Mouse (Mus musculus): ENCODE measurements around the gene Calhm3. TPM values are rescaled to one million over a fixed set of nuclear protein-coding genes. Genes with fewer than 3 reads are reported as not detected.

Calhm3 gene
- not detected for polyA plus RNA-seq (2017; shearing (Covaris generic))

DNA sequence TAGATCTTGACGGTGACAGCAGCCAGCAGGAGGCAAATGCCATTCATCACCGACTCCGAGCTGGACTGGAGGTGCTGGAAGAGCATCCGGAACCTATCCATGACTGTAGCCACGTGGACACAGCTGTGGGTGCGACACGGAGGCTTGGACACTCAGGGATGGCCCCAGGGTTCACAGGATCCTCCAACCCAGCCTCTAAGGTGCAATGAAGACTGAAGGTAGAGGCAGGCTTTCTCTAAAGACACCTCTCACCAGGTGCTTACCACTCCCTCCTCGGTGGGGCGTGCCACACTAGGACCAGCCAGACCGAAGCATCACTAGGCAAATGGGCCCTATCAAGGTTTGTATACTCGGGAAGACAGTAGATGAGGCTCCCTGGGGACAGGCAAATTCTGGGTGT, at the start of gene Calhm3:
TSS of gene Calhm3 (minus strand) at position 101 of the 400 bp plus-strand sequence.
- no peak for ATAC-seq

DNA sequence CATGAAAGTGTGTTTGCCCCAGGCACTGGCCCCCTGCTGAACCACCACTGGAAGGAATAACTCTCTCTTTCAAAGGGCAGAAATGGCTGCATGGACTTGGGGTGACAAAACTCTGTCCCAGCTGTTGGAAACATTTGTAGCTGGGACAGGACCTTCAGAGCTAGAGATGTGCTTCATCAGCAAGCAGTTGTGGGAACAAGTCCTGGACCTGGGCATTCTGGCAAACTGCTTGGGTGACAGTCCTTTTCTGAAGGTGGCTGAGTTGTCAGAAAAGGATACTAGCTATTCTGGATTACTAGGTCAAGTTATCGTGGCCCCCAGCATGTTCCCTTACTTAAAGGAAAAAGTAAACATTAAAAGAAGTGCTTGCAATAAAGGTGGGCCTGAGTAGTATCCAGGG, 48.6 kb upstream of the Calhm3 start:
- ATAC-seq = no peak

DNA sequence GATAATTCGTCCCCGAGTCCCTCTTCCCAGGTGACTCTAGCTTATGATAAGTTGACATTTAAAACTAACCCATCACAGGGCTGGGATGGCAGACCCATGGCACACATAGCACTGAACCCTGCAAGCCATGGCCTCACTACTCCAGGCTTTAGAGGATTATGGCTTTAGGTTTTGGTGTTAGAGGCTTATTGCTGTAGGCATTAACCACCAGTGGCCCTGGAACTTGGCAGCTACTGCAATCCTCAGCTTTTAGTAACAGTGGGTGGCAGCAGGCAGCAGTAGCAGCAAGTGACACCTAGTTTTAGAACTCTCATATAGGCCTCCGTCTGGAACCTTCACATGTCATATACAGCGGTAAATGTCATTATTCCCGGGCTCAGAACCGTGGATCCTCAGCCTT, 47.1 kb upstream of the Calhm3 start:
- no peak for ATAC-seq

DNA sequence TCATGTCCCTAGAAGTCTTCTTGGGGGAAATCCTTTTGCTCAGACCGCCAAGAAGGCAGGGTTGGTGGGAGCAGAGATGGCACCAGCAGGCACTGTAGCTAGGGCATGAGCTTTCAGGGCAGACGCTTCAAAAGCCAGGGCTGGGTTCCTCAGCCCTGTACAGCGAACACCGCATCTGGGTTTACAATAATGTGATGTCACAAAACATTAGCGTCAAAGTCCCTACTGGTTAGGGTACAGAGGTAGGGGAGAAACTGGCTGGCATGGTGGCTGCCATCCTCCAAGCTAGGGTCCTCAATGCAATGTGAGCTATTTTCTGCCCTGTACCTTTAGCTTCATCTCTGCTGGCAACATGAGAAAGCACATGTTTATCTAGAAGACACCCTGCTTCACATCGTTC, 45.5 kb upstream of the Calhm3 start:
- ATAC-seq = no peak

DNA sequence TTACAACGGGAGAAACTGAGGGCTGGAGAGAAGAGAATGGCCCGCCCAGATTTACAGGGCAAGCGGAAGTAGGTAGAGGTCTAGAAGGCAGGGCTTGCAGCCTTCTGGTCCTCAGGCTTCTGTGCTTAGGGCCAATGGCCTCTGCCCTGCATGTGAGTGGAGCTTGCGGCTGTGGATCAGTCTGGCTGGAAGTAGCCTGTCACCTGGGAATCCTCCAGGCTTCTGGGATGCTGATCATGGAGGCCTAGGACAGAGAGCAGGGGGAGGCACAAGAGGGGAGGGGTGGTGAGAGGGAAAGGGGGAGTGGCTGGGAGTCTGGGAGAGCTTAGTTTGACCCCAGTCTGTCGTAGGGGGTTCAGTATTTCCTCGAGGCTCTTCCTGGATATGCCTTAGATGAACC, 44.9 kb upstream of the Calhm3 start:
- no peak for ATAC-seq

DNA sequence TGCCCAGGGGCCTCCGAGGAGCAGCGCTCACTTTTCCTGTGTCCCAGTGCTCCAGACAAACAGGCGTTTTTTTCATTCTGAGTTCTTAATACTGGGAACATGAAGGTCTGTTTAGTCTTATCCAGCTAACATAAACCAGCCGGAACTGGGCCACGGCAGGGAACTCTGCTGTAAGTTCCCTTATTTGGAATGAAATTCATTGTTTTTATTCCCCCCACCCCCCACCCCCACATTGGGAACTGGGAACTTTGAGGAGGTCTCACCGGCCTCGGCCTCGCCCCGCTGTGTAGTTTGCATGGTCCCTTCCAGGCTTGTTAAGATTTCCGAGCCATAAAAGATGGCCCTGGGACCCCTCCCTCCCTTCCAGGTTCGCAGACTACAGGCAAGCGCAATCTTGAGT, 44.4 kb upstream of the Calhm3 start:
- no peak for ATAC-seq

DNA sequence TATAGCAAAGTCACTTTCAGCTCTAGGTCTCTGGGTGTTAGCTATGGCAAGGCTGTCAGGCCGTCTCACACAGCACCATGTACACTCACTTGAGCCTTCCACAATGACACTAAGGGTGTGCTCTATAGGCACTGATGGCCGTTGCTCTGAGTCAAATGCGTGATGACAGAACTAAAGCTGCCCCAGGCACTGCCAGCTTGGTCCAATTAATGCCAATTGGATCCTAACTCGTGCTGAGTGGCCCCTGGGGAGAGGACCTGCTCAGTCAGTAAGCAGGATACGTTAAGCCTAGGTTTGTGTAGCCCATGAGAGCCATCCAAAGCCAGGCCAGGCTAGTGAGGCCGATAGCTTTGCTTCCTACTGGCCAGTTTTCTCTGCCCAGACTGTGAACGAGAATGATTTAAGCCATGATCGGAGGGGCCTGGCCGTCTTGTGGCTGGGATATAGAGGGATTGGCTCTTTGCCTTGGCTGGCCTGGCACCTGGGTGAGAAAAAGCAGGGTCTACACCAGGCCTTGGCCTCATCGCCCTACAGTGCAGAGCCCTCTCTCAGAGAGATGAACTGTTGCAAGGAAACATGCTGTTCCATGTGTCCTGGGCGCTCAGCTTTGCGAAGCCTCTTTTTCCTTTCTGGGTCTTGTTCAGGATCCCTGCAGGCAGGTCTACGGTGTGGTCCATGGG, 41.2 kb upstream of the Calhm3 start:
- ATAC-seq = no peak

DNA sequence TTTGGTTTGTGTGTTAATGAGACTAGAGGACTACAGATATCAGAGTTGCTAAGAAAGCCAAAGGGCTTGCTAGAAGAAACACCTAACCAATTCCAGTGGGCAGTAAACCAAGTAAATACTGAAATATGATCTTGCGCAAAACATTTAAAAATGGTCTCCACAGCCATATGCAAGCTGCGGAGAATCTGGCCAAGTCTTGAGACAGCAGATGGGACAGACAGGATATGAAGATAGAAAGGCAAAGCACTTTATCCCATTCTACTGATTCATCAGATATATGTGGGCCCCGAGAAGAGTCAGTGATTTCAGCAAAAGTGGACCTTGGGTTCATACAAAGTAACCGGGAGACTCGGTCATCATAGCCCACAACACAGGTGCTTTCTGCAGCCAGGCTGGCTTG, 34.6 kb upstream of the Calhm3 start:
- ATAC-seq = no peak

DNA sequence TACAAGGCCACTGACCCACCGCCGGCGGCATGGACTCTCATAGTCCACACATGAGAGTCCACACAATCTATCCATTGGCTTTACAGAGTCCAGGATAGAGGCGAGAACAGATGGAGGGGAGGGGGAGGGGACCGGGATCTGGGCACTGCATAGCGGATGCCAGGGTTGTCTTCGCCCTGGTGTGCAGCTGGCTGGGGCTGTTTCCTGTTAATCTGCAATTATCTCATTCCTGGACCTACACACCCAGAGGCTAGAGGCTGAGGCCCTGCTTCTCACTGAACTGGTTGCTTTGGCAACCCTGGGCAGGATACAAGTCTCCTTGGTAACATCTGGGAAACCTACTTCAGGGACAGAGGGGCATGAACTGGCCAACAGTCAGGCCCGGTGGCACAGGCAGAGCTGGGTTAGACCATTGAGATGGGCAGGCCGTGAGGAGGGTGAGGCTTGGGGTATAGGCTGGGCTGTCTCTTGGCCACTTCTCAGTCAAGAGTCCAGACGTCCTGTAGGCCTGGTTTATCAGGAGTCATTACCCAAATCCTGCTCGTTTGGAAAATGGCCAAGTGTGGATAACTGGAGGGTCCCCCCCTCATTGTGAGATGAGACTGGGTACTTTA, 31.1 kb upstream of the Calhm3 start:
- no peak for ATAC-seq

DNA sequence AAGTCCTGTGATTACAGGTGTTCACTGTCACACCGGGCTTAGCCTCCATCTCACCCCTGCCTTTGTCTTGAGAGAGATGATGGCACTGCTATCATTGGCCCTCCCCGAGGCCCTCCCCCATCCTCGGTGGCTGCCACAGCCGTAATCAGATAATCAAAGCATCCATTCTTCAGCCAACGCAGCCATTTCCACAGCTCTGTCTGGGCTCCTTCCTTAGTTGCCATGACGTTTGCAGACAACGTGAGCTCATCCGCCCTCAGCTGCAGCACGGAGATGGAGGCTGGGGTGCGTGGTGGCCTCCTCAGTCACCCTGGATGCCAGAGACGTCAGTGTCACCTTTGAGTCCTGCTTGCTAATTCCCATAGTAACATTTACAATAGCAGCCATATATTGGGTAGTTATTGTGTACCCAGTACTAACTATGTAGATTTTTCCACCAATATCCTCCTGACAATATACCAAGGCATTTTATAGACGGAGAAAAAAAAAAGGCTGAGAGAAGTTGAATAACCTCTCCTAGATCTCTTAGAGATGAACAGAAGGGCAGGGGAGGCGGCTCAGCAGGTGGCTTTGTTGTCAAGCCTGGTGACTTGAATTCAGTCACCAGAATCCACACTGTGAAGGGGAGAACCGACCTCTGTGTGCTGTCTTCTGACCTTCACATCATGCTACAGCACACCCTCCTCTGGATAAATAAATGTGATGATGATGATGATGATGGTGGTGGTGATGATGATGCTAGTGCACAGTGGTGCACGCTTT, 29.1 kb upstream of the Calhm3 start:
- no peak for ATAC-seq

DNA sequence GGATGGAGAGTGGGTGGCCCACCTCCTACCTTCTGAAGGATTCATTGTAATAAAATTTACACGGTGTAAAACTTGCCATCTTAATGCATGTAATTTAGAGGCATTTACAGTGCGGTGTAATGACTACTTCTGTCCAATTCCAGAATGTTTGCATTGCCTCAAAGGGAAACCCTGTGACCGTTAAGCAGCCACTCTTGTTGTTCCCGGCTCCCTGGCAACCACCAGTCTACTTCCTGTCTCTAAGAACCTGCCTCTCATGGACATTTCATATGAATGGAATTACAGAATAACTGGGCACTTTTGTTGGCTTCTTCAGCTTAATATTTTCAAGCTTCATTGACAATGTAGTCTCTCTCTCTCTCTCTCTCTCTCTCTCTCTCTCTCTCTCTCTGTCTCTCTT, 27.2 kb upstream of the Calhm3 start:
- ATAC-seq = no peak

DNA sequence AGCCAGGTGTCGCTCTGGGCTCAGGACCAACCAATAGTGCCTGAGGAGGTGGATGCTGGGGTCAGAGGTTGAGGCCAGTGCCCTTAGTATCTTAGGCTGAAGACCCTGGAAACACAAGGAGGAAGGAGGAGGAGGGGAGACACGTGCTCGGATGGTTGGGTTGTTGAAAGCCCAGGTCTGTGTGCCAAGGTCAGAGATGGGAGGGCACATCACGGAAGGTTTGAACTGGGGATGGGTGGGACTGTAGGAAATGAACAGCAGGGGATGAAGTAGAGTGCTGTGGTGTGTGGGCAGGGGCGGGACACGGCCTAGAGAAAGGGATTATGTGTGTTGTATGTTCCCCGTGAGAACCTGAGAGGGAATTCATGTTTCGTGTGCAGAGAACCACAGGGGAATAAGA, 26.7 kb upstream of the Calhm3 start:
- ATAC-seq = no peak

DNA sequence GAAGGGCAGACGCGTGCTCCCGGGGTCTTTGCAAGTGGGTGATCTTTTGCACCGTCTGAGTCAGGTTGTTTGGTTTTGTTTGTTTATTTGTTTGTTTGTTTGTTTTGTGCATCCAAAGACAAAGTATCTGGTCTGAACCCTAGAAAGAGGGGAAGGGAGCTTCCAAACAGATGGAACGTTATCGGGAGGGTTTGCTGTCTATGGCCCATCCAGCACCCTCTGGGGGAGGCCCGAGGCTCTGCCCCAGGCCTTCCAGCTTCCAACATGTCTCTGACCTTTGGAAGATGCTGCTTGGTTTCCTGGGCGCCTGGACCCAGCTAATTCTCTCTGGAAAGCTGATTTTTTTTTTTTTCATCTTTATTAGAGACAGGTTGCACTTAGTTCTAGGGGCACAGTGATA, 22.4 kb upstream of the Calhm3 start:
- no peak for ATAC-seq

DNA sequence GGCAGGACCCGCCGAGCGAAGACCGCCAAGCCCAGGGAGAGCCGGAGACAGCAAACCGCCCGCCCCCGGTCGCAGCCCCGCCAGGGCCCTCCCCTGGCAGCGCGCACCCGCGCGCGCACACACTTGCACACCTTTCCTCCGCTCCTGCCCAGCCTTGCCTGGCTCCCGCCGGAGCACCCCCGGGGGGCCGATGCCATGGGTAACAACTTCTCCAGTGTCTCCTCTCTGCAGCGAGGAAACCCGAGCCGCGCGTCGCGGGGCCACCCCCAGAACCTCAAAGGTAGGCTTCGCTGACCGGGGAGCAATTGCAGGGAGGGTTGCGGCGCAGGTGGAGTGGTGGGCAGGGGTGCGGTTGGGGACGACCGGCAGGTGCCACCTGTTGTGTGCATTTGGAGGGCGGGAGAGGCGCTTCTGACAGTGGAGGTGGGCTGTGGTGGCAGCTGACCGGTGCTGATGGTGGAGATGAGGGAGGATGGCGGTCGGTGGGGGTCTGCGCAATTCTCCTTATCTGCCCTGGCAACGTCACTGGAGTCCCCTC, 21.8 kb upstream of the Calhm3 start:
- ATAC-seq = no peak

DNA sequence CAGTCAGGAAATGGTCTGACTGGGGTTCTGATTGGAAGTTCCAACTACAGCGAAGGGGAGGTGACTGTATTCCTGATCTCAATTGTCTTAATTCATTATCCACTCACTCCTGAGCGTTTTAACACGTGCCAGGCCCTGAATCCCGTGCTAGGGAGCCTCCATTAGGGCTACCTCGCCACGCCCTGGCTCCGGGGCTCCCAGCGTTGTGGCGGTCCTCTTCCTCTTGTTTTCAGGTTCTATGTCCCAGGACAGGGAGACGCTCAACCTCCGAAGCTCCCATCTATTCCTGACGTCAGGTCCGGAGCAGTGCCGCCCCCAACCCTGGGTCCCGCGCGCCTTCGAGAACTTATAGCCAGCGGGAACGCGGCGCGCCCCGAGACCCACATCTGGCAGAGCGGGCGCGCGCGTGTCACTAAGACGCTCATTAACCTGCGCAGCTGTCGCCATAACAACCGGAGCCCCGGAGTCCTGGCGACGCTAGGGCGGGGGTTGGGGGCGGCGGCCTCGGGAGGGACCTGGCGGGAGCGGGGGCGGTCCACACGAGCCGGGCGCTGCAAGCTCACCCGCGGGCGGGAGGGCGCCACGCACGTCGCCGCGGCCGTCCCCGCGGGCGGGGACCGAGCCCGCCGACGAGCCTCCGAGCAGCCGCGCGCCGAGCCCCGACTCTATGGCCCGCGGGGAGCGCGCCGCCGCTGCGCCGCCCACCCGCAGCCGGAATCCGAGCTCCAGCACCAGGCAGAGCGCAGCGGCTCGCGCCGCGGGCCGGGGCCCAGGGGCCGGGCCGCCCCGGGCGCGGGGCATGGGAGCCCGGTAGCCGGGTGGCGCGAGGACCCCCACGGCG, 21.1 kb upstream of the Calhm3 start, which contains the start of gene Neurl1a:
TSS of gene Neurl1a (plus strand) at position 390 of the 841 bp plus-strand sequence.
- ATAC-seq = no peak

DNA sequence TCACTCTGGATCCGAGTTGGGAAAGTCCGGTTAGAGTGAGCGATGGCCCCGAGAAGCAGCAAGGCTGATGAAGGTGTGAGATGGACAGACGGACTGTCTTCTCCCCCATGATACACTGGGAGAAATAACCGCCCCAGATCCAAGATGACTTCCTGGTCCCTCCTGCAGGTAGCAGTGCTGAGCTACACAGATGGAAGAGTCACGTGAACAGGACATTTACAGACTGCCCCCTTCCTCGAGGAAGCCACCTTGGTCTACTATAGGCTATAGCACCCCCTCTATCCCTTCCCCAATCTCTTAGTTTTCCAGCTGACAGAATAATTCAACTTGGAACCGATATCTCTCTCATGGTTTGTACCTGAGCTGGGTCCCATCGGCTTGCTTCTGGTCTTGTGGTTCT, 20.4 kb upstream of the Calhm3 start:
- no peak for ATAC-seq

DNA sequence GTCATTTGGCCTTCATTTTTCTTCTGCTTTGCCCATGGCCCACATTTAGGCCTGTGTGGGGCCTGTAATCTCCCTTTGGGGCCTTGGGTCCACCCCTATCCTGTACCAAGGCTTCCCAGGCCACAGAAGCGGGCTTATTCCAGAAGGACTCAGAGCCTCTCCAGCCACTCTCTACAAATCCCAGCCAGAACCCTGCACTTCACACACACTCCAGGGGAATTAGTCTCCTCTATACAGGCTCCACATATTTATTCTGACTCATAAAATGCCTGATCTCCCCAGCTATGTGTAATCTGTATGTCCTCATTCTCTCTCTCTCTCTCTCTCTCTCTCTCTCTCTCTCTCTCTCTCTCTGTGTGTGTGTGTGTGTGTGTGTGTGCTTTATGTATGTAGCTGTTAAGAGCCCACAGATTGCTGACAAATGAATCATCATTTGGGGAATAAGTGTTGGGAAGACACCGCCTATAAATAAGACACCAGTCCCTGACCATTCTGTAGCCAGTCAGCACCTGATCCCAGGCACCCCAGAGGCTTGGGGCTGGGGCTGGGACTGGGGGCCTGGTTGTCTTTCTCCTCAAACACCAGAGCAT, 19.4 kb upstream of the Calhm3 start:
- no peak for ATAC-seq

DNA sequence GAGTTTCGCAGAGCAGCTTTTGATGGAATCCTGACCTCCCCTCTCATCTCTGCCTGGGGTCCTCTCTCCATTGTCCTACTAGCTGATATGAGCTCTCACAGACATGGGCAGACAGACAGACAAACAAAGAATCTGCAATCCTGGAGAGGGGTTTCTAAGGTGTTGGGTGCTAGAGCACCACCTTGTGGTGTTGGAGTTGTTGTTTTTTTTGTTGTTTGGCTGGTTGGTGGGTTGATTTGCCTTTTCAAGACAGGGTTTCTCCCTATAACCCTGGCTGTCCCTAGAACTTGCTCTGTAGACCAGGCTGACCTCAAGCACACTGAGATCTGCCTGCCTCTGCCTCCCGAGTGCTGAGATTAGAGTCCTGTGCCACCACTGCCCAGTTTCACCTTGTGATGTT, 17.9 kb upstream of the Calhm3 start:
- ATAC-seq = no peak

DNA sequence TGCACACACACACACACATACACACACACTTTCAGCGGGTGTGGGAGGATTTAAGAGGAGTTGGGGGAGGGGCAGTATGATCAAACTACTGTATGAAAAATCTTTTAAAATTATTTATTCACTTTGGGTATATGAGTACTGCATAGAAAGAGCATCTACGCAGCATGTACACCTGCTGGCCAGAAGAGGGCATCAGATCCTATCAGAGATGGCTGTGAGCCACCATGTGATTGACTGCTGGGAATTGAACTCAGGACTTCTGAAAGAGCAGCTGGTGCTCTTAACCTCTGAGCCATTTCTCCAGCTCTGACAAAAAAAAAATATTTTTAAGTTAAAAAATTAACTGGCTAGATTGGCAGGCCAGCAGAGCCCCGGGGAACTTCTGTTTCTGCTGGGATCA, 17.0 kb upstream of the Calhm3 start:
- ATAC-seq = no peak

DNA sequence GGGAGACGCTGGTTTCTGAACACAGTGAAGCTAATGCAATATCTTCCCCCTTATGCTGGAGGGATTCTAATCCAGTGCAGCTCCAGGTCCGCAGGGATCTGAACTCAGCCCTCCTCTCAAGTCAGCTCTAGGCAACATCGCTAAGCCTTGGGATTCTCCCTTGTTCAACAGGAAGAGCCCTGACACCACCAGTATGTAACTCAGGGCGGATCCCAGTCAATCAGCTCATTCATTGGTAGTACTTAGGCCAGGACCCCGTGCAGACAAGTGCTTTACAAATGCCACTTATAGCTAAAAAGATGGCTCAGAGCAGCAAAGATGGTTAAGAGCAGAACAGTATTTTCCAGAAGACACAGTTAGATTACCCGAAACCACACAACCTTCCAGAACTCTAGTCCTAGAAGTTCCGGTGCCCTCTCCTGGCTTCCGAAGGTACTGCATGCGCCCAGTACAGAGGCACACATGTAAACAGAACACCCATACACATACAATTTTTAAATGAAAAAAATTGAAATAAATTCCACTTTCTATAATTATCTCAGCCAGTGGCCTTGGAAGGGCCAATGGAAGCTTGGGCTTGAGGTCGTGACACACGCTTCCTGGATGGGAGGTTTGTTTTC, 11.3 kb upstream of the Calhm3 start:
- peak; percentile 73 for ATAC-seq

DNA sequence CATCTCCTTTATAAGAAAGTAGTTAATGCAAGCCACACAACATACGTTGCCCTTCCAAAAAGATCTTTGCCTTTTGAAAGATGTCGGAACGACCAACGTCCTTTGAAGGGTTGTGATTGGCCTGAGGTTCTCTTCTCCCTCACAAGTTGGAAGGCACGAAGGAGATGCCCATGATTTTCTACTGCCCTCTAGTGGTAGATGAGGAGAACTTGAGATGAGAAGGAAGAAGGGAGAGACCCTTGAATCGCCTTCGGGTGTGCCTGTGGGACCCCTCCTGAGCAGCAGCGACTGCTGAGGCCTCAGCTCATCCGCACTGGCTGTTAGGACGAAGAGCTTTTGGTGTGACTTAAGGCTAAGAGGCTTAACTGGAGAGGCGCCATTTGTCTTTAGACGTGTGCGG, 10.7 kb upstream of the Calhm3 start:
- no peak for ATAC-seq
